Mouse (Mus musculus) T-helper 2 cell (primary cell): ENCODE measurements around the gene Gm10058.
"Not testable (repeated sequence)": the region's sequence is repeated elsewhere in the genome, so short reads cannot be mapped to it uniquely, and the experiment has no call there.

ENCODE experiments used
- in situ Hi-C: fragments of 300-600 bp; cut with MboI, MseI; formaldehyde crosslinking; loops from one replicate; pipeline ENCODE4 v1.15.1; 2025; ENCODE audit warnings: high pct_unique_total_duplicates

Gene Gm10058

DNA sequence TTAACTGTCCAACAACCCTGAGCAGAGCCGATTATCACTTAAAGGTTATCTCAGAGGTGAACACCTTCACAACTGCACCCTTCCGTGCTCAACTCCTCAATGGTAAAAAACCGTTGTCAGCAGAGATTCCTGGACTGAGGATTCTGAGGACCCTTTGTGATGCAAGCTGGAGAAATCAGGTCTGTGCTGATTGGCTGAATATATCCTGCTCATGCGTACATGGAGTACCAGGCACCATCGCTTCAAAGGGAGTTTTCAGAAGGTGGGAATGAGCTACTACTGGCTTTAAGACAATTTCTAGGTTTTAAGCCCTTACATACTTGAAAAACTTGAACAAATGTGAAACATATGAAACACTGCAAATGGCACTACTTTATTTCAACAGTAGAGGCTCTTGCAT is at the start of gene Gm10058:
TSS of gene Gm10058 (minus strand) at position 101 of the 400 bp plus-strand sequence.
- in situ Hi-C loops: not testable (repeated sequence)
